Mouse (Mus musculus): ENCODE measurements around the gene Creg1.

DNA sequence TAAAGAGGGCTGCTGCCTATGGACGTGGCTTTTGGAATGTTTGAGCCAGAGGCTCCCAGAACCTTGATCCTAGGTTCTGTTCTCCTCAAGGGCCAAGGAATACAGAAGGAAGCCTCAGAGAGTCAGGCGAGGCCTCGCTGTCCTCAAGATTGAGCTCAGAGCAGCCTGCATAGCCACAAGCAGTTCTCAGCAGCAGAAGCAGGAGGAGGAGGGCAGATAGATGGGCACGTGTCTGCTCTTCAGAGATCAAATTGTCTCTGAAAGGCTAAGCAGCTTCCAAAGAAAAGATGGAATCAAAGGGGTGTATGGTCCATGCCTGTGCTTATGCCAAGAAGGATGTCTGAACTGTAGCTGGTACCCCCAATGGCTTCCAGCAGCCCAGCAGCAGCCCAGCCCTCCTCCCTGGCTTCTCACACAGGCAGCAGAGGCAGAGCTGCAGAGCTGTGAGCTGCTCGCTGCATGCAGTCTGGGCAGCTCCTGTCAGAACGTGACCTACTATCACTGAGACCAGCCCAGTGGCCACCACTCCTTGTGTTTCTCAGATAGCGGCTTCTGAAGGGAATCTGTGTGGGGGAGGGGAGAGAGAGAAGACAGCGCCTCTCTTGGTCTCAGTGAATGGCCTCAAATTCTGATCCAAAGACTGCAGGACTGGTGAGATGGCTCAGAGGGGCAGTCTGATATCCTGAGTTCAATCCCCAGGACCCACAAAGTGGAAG is 54.8 kb downstream of the Creg1 start:
- no peak for TF ChIP-seq CTCF (IDR thresholded peaks at IDR 0.05; ENCODE audit: insufficient read depth, low read depth, low read length)
- no peak for TF ChIP-seq POLR2A (IDR thresholded peaks at IDR 0.05; ENCODE audit: insufficient read depth, low read depth, low read length)
